Comparison of ENCODE assay signal across 8 mouse cellular contexts in the genomic region with DNA sequence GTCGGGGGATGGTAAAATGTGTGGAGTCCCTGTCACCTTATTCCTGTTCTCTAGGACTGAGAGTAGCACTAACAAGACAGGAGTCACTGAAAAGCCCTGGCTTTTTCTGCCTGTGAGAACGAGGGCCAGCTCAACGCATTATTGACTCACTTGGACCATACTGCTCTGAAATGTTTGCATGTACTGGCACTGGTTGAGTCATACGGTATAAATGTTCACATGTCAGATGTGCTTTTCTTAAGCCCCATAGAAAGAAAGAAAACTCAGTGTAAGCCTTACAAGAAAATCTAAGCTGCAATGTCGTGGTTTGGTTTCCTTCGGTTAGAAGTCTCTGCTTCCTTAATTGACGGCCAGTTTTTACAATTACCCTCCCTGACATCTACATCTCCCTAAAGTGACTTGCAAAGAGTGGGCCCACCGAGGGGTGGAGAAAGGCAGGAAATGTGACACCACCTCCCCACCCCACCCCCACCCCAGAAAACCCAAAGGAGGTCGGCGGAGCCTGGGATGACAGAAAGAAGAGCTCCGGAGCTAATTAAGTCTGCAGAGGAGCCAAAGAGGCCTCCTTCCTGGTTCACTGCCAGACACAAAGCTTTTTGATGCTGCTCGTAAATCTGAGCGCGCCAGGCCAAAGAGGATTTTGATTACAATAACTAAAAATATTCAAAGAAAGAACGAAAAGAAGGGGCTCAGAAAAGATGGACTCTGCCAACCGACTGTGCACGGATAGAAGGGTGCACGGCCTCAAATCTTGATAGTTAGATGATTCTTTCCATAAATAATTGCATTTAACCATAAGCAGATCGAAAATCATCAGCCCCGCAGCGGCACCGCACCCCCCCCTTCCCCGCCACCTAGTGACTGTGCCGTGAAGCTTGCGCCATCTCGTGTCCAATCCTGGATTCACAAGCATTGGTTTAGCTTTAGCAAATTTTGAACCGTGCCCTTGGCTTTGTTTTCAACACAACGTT. TPM values are rescaled to one million over a fixed set of nuclear protein-coding genes. Genes with fewer than 3 reads are reported as not detected.
A peak's percentile ranks its signal among the peaks of the same experiment; 100 is the strongest.
DNase-seq lines count a peak whose midpoint lies in the region; ATAC-seq lines count a peak whose summit lies in the region.

No protein-coding gene starts in this region.

- WGBS in embryonic facial prominence, embryonic 12.5 days = 4% methylated on average over 28 of the region's 28 CpGs
- 6% methylated on average over 28 of the region's 28 CpGs for WGBS in heart, embryonic 12.5 days
- 4% methylated on average over 28 of the region's 28 CpGs for WGBS in kidney, embryonic 16.5 days
- WGBS in liver, embryonic 12.5 days (ENCODE audit: insufficient replicate concordance) = 8% methylated on average over 28 of the region's 28 CpGs
- WGBS in stomach, embryonic 14.5 days = 3% methylated on average over 28 of the region's 28 CpGs

- peak overlapping the region; percentile 49 for H3K9ac ChIP-seq in embryonic facial prominence, embryonic 12.5 days
- H3K9ac ChIP-seq in heart, embryonic 12.5 days = peak overlapping the region; percentile 63
- H3K9ac ChIP-seq in kidney, embryonic 16.5 days (replicated peaks; ENCODE audit: low read length) = peak overlapping the region; percentile 65
- H3K9ac ChIP-seq in liver, embryonic 12.5 days = peak overlapping the region; percentile 56
- no peak overlapping the region for H3K9ac ChIP-seq in stomach, embryonic 14.5 days (replicated peaks; ENCODE audit: low read depth, low read length)

- peaks cover 19% of the 10 kb centered on the region for H3K4me1 ChIP-seq in embryonic facial prominence, embryonic 12.5 days
- H3K4me1 ChIP-seq in heart, embryonic 12.5 days (replicated peaks) = peaks cover 21% of the 10 kb centered on the region
- peaks cover 15% of the 10 kb centered on the region for H3K4me1 ChIP-seq in kidney, embryonic 16.5 days (ENCODE audit: insufficient read depth, low read length)
- H3K4me1 ChIP-seq in liver, embryonic 12.5 days = peaks cover 7% of the 10 kb centered on the region
- peaks cover 18% of the 10 kb centered on the region for H3K4me1 ChIP-seq in stomach, embryonic 14.5 days (ENCODE audit: control insufficient read depth, insufficient read depth, low read length)

- H3K9me3 ChIP-seq in embryonic facial prominence, embryonic 12.5 days = no peaks in the 10 kb centered on the region
- no peaks in the 10 kb centered on the region for H3K9me3 ChIP-seq in heart, embryonic 12.5 days (replicated peaks)
- no peaks in the 10 kb centered on the region for H3K9me3 ChIP-seq in kidney, embryonic 16.5 days (ENCODE audit: low read length)
- H3K9me3 ChIP-seq in liver, embryonic 12.5 days (replicated peaks) = no peaks in the 10 kb centered on the region
- no peaks in the 10 kb centered on the region for H3K9me3 ChIP-seq in stomach, embryonic 14.5 days (ENCODE audit: control insufficient read depth, low read depth, low read length)

- H3K36me3 ChIP-seq in embryonic facial prominence, embryonic 12.5 days = no peaks in the 10 kb centered on the region
- no peaks in the 10 kb centered on the region for H3K36me3 ChIP-seq in heart, embryonic 12.5 days
- no peaks in the 10 kb centered on the region for H3K36me3 ChIP-seq in kidney, embryonic 16.5 days (ENCODE audit: insufficient read depth, low read length)
- no peaks in the 10 kb centered on the region for H3K36me3 ChIP-seq in liver, embryonic 12.5 days
- no peaks in the 10 kb centered on the region for H3K36me3 ChIP-seq in stomach, embryonic 14.5 days (ENCODE audit: control insufficient read depth, insufficient read depth, low read length)

- H3K4me3 ChIP-seq in embryonic facial prominence, embryonic 12.5 days = peak overlapping the region; percentile 37
- H3K4me3 ChIP-seq in heart, embryonic 12.5 days = peak overlapping the region; percentile 51
- H3K4me3 ChIP-seq in kidney, embryonic 16.5 days (ENCODE audit: low read length) = peak overlapping the region; percentile 53
- peak overlapping the region; percentile 55 for H3K4me3 ChIP-seq in liver, embryonic 12.5 days
- peak overlapping the region; percentile 32 for H3K4me3 ChIP-seq in stomach, embryonic 14.5 days (ENCODE audit: low read depth, low read length)

- no peaks in the 10 kb centered on the region for H3K27me3 ChIP-seq in embryonic facial prominence, embryonic 12.5 days
- H3K27me3 ChIP-seq in heart, embryonic 12.5 days (replicated peaks) = no peaks in the 10 kb centered on the region; the same call in 1 of the 2 replicates
- no peaks in the 10 kb centered on the region for H3K27me3 ChIP-seq in kidney, embryonic 16.5 days (ENCODE audit: insufficient read depth, low read length)
- peaks cover 30% of the 10 kb centered on the region for H3K27me3 ChIP-seq in liver, embryonic 12.5 days (replicated peaks)
- no peaks in the 10 kb centered on the region for H3K27me3 ChIP-seq in stomach, embryonic 14.5 days (ENCODE audit: control insufficient read depth, insufficient read depth, low read length)

- peak; percentile 69 for ATAC-seq in embryonic facial prominence, embryonic 12.5 days (ENCODE audit: insufficient number of reproducible peaks, insufficient read depth, low FRiP score, low TSS enrichment)
- peak; percentile 60; the same call in 1 of the 2 replicates for ATAC-seq in heart, embryonic 12.5 days (ENCODE audit: insufficient number of reproducible peaks, low FRiP score)
- peak; percentile 80 for ATAC-seq in kidney, embryonic 16.5 days (ENCODE audit: low FRiP score, low TSS enrichment)
- ATAC-seq in liver, embryonic 12.5 days = no peak
- ATAC-seq in stomach, embryonic 14.5 days (ENCODE audit: insufficient number of reproducible peaks, insufficient read depth, low FRiP score, low read depth) = peak; percentile 73

- H3K27ac ChIP-seq in embryonic facial prominence, embryonic 12.5 days = peak overlapping the region; percentile 78
- H3K27ac ChIP-seq in heart, embryonic 12.5 days (ENCODE audit: poor library complexity, severe bottlenecking) = no peak overlapping the region
- peak overlapping the region; percentile 63 for H3K27ac ChIP-seq in kidney, embryonic 16.5 days (ENCODE audit: low read length)
- H3K27ac ChIP-seq in liver, embryonic 12.5 days = no peak overlapping the region
- peak overlapping the region; percentile 78 for H3K27ac ChIP-seq in stomach, embryonic 14.5 days (ENCODE audit: low read length)

- DNase-seq in 3T3-L1 (ENCODE audit: low read depth, low spot score) = peak; percentile 74
- DNase-seq in adrenal gland, postnatal 36 days = peak; percentile 79 to 84
- DNase-seq in natural killer cell, adult 2 months (ENCODE audit: low spot score in 2 of 2) = peak; percentile 51 to 57

- H3K4me2 ChIP-seq in embryonic facial prominence, embryonic 12.5 days (replicated peaks) = peak overlapping the region; percentile 53
- H3K4me2 ChIP-seq in heart, embryonic 12.5 days = peak overlapping the region; percentile 87
- peak overlapping the region; percentile 78 for H3K4me2 ChIP-seq in kidney, embryonic 16.5 days (replicated peaks; ENCODE audit: low read depth, low read length)
- peak overlapping the region; percentile 66 for H3K4me2 ChIP-seq in liver, embryonic 12.5 days
- H3K4me2 ChIP-seq in stomach, embryonic 14.5 days (replicated peaks; ENCODE audit: low read depth, low read length) = peak overlapping the region; percentile 52

RNA-seq across cellular contexts. Expression of gene Tmem238l, which starts 28.0 kb away (rescaled TPM):
- total RNA-seq in adrenal gland, postnatal 36 days (2021) = not detected
- not detected in 2 replicates for polyA plus RNA-seq in embryonic facial prominence, embryonic 12.5 days (2016; fragmentation: Nextera tagmentation; extraction: Ambion mirVana)
- 0.28 TPM in 1 of 2 replicates, not detected in the other for polyA plus RNA-seq in heart, embryonic 12.5 days (2016; fragmentation: Nextera tagmentation; extraction: Ambion mirVana)
- 0.35 TPM in 1 of 2 replicates, not detected in the other for polyA plus RNA-seq in kidney, embryonic 16.5 days (2015; fragmentation: Nextera tagmentation; extraction: Ambion mirVana)
- not detected in 2 replicates for polyA plus RNA-seq in liver, embryonic 12.5 days (2016; fragmentation: Nextera tagmentation; extraction: Ambion mirVana)
- 0.45 and 0.55 TPM in 2 replicates for polyA plus RNA-seq in stomach, embryonic 14.5 days (2014; fragmentation: Nextera tagmentation; extraction: Ambion mirVana)

RNA-seq across cellular contexts. Expression of gene Tmem220, which starts 40.5 kb away (rescaled TPM):
- total RNA-seq in adrenal gland, postnatal 36 days (2021) = 10 to 100 TPM in 1 of 2 experiments, 1 to 10 TPM in 1; 5.8 to 10.2 TPM
- 1.0 and 1.8 TPM in 2 replicates for polyA plus RNA-seq in embryonic facial prominence, embryonic 12.5 days (2016; fragmentation: Nextera tagmentation; extraction: Ambion mirVana)
- 1.3 TPM in 2 replicates for polyA plus RNA-seq in heart, embryonic 12.5 days (2016; fragmentation: Nextera tagmentation; extraction: Ambion mirVana)
- 1.8 and 2.3 TPM in 2 replicates for polyA plus RNA-seq in kidney, embryonic 16.5 days (2015; fragmentation: Nextera tagmentation; extraction: Ambion mirVana)
- 0.93 and 1.2 TPM in 2 replicates for polyA plus RNA-seq in liver, embryonic 12.5 days (2016; fragmentation: Nextera tagmentation; extraction: Ambion mirVana)
- 1.6 and 2.2 TPM in 2 replicates for polyA plus RNA-seq in stomach, embryonic 14.5 days (2014; fragmentation: Nextera tagmentation; extraction: Ambion mirVana)

Comparison
In these comparisons a context has a peak if more than half of its experiments do, and no peak if none do; other contexts are left out.
1. H3K27ac ChIP-seq: peak in embryonic facial prominence, embryonic 12.5 days (single experiment), kidney, embryonic 16.5 days (single experiment) and stomach, embryonic 14.5 days (single experiment); none in heart, embryonic 12.5 days (single experiment) and liver, embryonic 12.5 days (single experiment).
2. Peak in every context shown above with its lines, with median percentiles within 50 percentile points of each other: DNase-seq, H3K4me2 ChIP-seq and H3K4me3 ChIP-seq.